Mouse (Mus musculus) neural tube, embryonic 15.5 days (tissue): ENCODE data around the gene Lcn8. TPM values are rescaled to one million over a fixed set of nuclear protein-coding genes. Genes with fewer than 3 reads are reported as not detected.

Experiments used
- polyA plus RNA-seq: library from polyadenylated mRNA; unstranded; fragments of >200 nt; fragmentation: Nextera tagmentation; extraction: Ambion mirVana; gene quantifications from 2 replicates; pipeline ENCODE4 v1.2.1, GENCODE M21; 2015

Gene Lcn8
- polyA plus RNA-seq, 1 experiment from 2014 or later, result not detected

Other genes with a start within 250 kb of the Lcn8 start
- 0.13 and 0.38 TPM in 2 replicates for gene Fut7, start 229.9 kb upstream of the Lcn8 start, polyA plus RNA-seq
- 11.2 and 13.4 TPM in 2 replicates for gene Abca2, start 224.4 kb upstream of the Lcn8 start, polyA plus RNA-seq
- gene Clic3, start 196.3 kb upstream of the Lcn8 start, polyA plus RNA-seq, result 1.8 and 2.0 TPM in 2 replicates
- 100 and 120 TPM in 2 replicates for gene Paxx, start 192.0 kb upstream of the Lcn8 start, polyA plus RNA-seq
- 40.1 and 116 TPM in 2 replicates for gene Ptgds, start 183.1 kb upstream of the Lcn8 start, polyA plus RNA-seq
- gene Lcn12, start 159.2 kb upstream of the Lcn8 start, polyA plus RNA-seq, result not detected in 2 replicates
- gene Fbxw5, start 152.4 kb upstream of the Lcn8 start, polyA plus RNA-seq, result 128 and 134 TPM in 2 replicates
- gene C8g, start 151.4 kb upstream of the Lcn8 start, polyA plus RNA-seq, result 6.3 and 6.4 TPM in 2 replicates
- 15.4 and 21.1 TPM in 2 replicates for gene Traf2, start 106.2 kb upstream of the Lcn8 start, polyA plus RNA-seq
- 400 and 433 TPM in 2 replicates for gene Edf1, start 95.3 kb upstream of the Lcn8 start, polyA plus RNA-seq
- 2.3 and 33.0 TPM in 2 replicates for gene Mamdc4, start 78.3 kb upstream of the Lcn8 start, polyA plus RNA-seq
- gene Phpt1, start 77.9 kb upstream of the Lcn8 start, polyA plus RNA-seq, result 159 and 181 TPM in 2 replicates
- gene Ajm1, start 71.4 kb upstream of the Lcn8 start, polyA plus RNA-seq, result 14.5 and 18.9 TPM in 2 replicates
- gene Rabl6, start 44.6 kb upstream of the Lcn8 start, polyA plus RNA-seq, result 66.8 and 69.6 TPM in 2 replicates
- gene Ccdc183, start 35.4 kb upstream of the Lcn8 start, polyA plus RNA-seq, result 0.23 and 0.27 TPM in 2 replicates
- 53.4 and 56.6 TPM in 2 replicates for gene Tmem141, start 31.1 kb upstream of the Lcn8 start, polyA plus RNA-seq
- gene Fcna, start 25.1 kb upstream of the Lcn8 start, polyA plus RNA-seq, result 2.7 and 3.8 TPM in 2 replicates
- not detected in 2 replicates for gene Lcn5, start 4.8 kb downstream of the Lcn8 start, polyA plus RNA-seq
- not detected in 2 replicates for gene Lcn6, start 23.7 kb downstream of the Lcn8 start, polyA plus RNA-seq
- gene Lcn10, start 29.6 kb downstream of the Lcn8 start, polyA plus RNA-seq, result not detected in 2 replicates
- not detected in 2 replicates for gene Obp2a, start 46.9 kb downstream of the Lcn8 start, polyA plus RNA-seq
- 162 and 177 TPM in 2 replicates for gene Bmyc, start 53.6 kb downstream of the Lcn8 start, polyA plus RNA-seq
- gene Obp2b, start 83.9 kb downstream of the Lcn8 start, polyA plus RNA-seq, result not detected in 2 replicates
- not detected in 2 replicates for gene Lcn3, start 112.4 kb downstream of the Lcn8 start, polyA plus RNA-seq
- gene Lcn11, start 123.9 kb downstream of the Lcn8 start, polyA plus RNA-seq, result not detected in 2 replicates
- 0.33 TPM in 1 of 2 replicates, not detected in the other for gene Gm13539, start 129.1 kb downstream of the Lcn8 start, polyA plus RNA-seq
- gene Glt6d1, start 162.7 kb downstream of the Lcn8 start, polyA plus RNA-seq, result not detected in 2 replicates
- not detected in 2 replicates for gene Lcn9, start 170.0 kb downstream of the Lcn8 start, polyA plus RNA-seq
- not detected in 2 replicates for gene Sohlh1, start 194.1 kb downstream of the Lcn8 start, polyA plus RNA-seq
- gene Kcnt1, start 210.6 kb downstream of the Lcn8 start, polyA plus RNA-seq, result 21.3 and 23.7 TPM in 2 replicates